Mouse (Mus musculus): Measurements from ENCODE around the gene Lrmda. TPM values are rescaled to one million over a fixed set of nuclear protein-coding genes. Genes with fewer than 3 reads are reported as not detected.

Gene Lrmda
- total and polyA plus RNA-seq, 3 experiments, result 5.1 to 5.9 TPM; not detected in 1

GRCm38 (mm10) chr14:22284823-22285517 lies 265.5 kb downstream of the Lrmda start:
- peaks cover 4 to 6% of the 10 kb centered on the region in 2 experiments; a peak in 3 of 4 replicates for H3K36me3 ChIP-seq (ENCODE audit: control insufficient read depth in 1 of 2, insufficient read depth in 2 of 2, low read length in 2 of 2)
- no peaks in the 10 kb centered on the region for H3K9me3 ChIP-seq (replicated peaks; ENCODE audit: insufficient read depth, low read length)
- no peak for DNase-seq (ENCODE audit: low read depth, low spot score)
- no peaks in the 10 kb centered on the region for H3K79me2 ChIP-seq (ENCODE audit: control insufficient read depth, insufficient read depth, low read length, poor library complexity)
- no peak overlapping the region for H3K27ac ChIP-seq (ENCODE audit: control insufficient read depth, low read depth, low read length)
- H3K9ac ChIP-seq (ENCODE audit: control insufficient read depth, low read depth, low read length, poor library complexity, severe bottlenecking), result no peak overlapping the region
- no peaks in the 10 kb centered on the region for H3K27me3 ChIP-seq (ENCODE audit: control insufficient read depth in 1 of 2, insufficient read depth in 2 of 2, low read length in 2 of 2)
- H3K4me3 ChIP-seq (ENCODE audit: control insufficient read depth in 1 of 2, insufficient read depth in 1 of 2, low read depth in 2 of 2, low read length in 2 of 2), result no peak overlapping the region
- TF ChIP-seq TAL1 (IDR thresholded peaks at IDR 0.05; ENCODE audit: low read length) (no peak), NELFE (IDR thresholded peaks at IDR 0.05; ENCODE audit: low read depth, low read length) (no peak), MAFK (IDR thresholded peaks at IDR 0.05; ENCODE audit: borderline replicate concordance, low read depth, low read length) (no peak), NRF1 (IDR thresholded peaks at IDR 0.05; ENCODE audit: insufficient read depth, low read depth, low read length, poor library complexity, severe bottlenecking) (no peak), JUND (IDR thresholded peaks at IDR 0.05; ENCODE audit: low read depth, low read length) (no peak)
- no peaks in the 10 kb centered on the region; a peak in 1 of 4 replicates for H3K4me1 ChIP-seq (ENCODE audit: control insufficient read depth in 1 of 2, insufficient read depth in 2 of 2, low read length in 2 of 2)

- DNase-seq (ENCODE audit: low read depth, low spot score), result peak; percentile 60
Measured at GRCm38 (mm10) chr14:22285826-22286225, 266.3 kb downstream of the Lrmda start.

GRCm38 (mm10) chr14:22288179-22288578 lies 268.7 kb downstream of the Lrmda start:
- H3K9ac ChIP-seq (ENCODE audit: control insufficient read depth, low read depth, low read length, poor library complexity, severe bottlenecking), result no peak overlapping the region
- peaks cover 4 to 6% of the 10 kb centered on the region in 2 experiments; a peak in 3 of 4 replicates for H3K36me3 ChIP-seq (ENCODE audit: control insufficient read depth in 1 of 2, insufficient read depth in 2 of 2, low read length in 2 of 2)
- no peaks in the 10 kb centered on the region for H3K9me3 ChIP-seq (replicated peaks; ENCODE audit: insufficient read depth, low read length)
- no peak overlapping the region for H3K4me3 ChIP-seq (ENCODE audit: control insufficient read depth in 1 of 2, insufficient read depth in 1 of 2, low read depth in 2 of 2, low read length in 2 of 2)
- H3K27me3 ChIP-seq (ENCODE audit: control insufficient read depth in 1 of 2, insufficient read depth in 2 of 2, low read length in 2 of 2), result no peaks in the 10 kb centered on the region
- H3K4me1 ChIP-seq (ENCODE audit: control insufficient read depth in 1 of 2, insufficient read depth in 2 of 2, low read length in 2 of 2), result no peaks in the 10 kb centered on the region; a peak in 1 of 4 replicates
- no peak overlapping the region for H3K27ac ChIP-seq (ENCODE audit: control insufficient read depth, low read depth, low read length)
- no peak for TF ChIP-seq ETS1 (IDR thresholded peaks at IDR 0.05; ENCODE audit: low read depth, low read length)
- TF ChIP-seq MYC (IDR thresholded peaks at IDR 0.05; ENCODE audit: low read depth, low read length), result no peak
- no peak for TF ChIP-seq SIN3A (IDR thresholded peaks at IDR 0.05; ENCODE audit: low read length)
- no peak for TF ChIP-seq MAZ (IDR thresholded peaks at IDR 0.05; ENCODE audit: low read depth, low read length)
- TF ChIP-seq KAT2A (conservative IDR thresholded peaks at IDR 0.05; ENCODE audit: low read depth, low read length), result no peak
- no peak for TF ChIP-seq JUND (IDR thresholded peaks at IDR 0.05; ENCODE audit: low read depth, low read length)
- TF ChIP-seq GATA1 (IDR thresholded peaks at IDR 0.05; ENCODE audit: low read depth, low read length), result no peak
- TF ChIP-seq EP300 (IDR thresholded peaks at IDR 0.05; ENCODE audit: low read depth in 1 of 2, low read length in 2 of 2), result no peak
- no peak for TF ChIP-seq RAD21 (IDR thresholded peaks at IDR 0.05; ENCODE audit: low read depth, low read length)
- TF ChIP-seq HCFC1 (IDR thresholded peaks at IDR 0.05; ENCODE audit: low read depth, low read length), result no peak
- no peak for TF ChIP-seq CHD2 (IDR thresholded peaks at IDR 0.05; ENCODE audit: low read length)
- TF ChIP-seq USF2 (IDR thresholded peaks at IDR 0.05; ENCODE audit: borderline replicate concordance in 1 of 2, insufficient read depth in 1 of 2, low read depth in 1 of 2, low read length in 2 of 2), result no peak
- no peak for TF ChIP-seq POLR2AphosphoS5 (IDR thresholded peaks at IDR 0.05; ENCODE audit: borderline replicate concordance, low read depth, low read length)
- no peak for TF ChIP-seq TAL1 (IDR thresholded peaks at IDR 0.05; ENCODE audit: low read length)
- no peaks in the 10 kb centered on the region for H3K79me2 ChIP-seq (ENCODE audit: control insufficient read depth, insufficient read depth, low read length, poor library complexity)
- DNase-seq (ENCODE audit: low read depth, low spot score), result no peak

More at GRCm38 (mm10) chr14:22285826-22286225, 266.3 kb downstream of the Lrmda start:
- Histone ChIP-seq H3K27me3 (ENCODE audit: control insufficient read depth in 1 of 2, insufficient read depth in 2 of 2, low read length in 2 of 2) (no peaks in the 10 kb centered on the region), H3K27ac (ENCODE audit: control insufficient read depth, low read depth, low read length) (no peak overlapping the region), H3K4me3 (ENCODE audit: control insufficient read depth in 1 of 2, insufficient read depth in 1 of 2, low read depth in 2 of 2, low read length in 2 of 2) (no peak overlapping the region), H3K9me3 (replicated peaks; ENCODE audit: insufficient read depth, low read length) (no peaks in the 10 kb centered on the region), H3K36me3 (ENCODE audit: control insufficient read depth in 1 of 2, insufficient read depth in 2 of 2, low read length in 2 of 2) (peaks cover 4 to 6% of the 10 kb centered on the region in 2 experiments; a peak in 3 of 4 replicates), H3K9ac (ENCODE audit: control insufficient read depth, low read depth, low read length, poor library complexity, severe bottlenecking) (no peak overlapping the region), H3K4me1 (ENCODE audit: control insufficient read depth in 1 of 2, insufficient read depth in 2 of 2, low read length in 2 of 2) (no peaks in the 10 kb centered on the region; a peak in 1 of 4 replicates), H3K79me2 (ENCODE audit: control insufficient read depth, insufficient read depth, low read length, poor library complexity) (no peaks in the 10 kb centered on the region)
- TF ChIP-seq RCOR1 (IDR thresholded peaks at IDR 0.05; ENCODE audit: low read depth, low read length), result no peak
- no peak for TF ChIP-seq HCFC1 (IDR thresholded peaks at IDR 0.05; ENCODE audit: low read depth, low read length)
- TF ChIP-seq USF2 (IDR thresholded peaks at IDR 0.05; ENCODE audit: borderline replicate concordance in 1 of 2, insufficient read depth in 1 of 2, low read depth in 1 of 2, low read length in 2 of 2), result no peak
- TF ChIP-seq SIN3A (IDR thresholded peaks at IDR 0.05; ENCODE audit: low read length), result 0 out of 2 replicates have a peak, but pooled peaks have one; percentile 20
- TF ChIP-seq NRF1 (IDR thresholded peaks at IDR 0.05; ENCODE audit: insufficient read depth, low read depth, low read length, poor library complexity, severe bottlenecking), result no peak
- no peak for TF ChIP-seq TBP (IDR thresholded peaks at IDR 0.05; ENCODE audit: low read depth, low read length)
- TF ChIP-seq KAT2A (conservative IDR thresholded peaks at IDR 0.05; ENCODE audit: low read depth, low read length), result no peak
